Mouse (Mus musculus) CH12.LX (cell line): ENCODE results near the gene Mgat2.

Experiments used
- ETS1 ChIP-seq: conservative IDR thresholded peaks from 2 replicates; pipeline ENCODE4 v1.6.1; 2012; ENCODE audit warnings: low read depth, mild to moderate bottlenecking, inconsistent platforms, low read length, improper control_type of control experiment, moderate library complexity
- NRF1 ChIP-seq: IDR thresholded peaks from 2 replicates; pipeline ENCODE4 v1.6.1; 2014; ENCODE audit warnings: low read depth, mild to moderate bottlenecking, inconsistent platforms, low read length, improper control_type of control experiment, moderate library complexity
- POLR2A ChIP-seq: IDR thresholded peaks from 2 replicates; pipeline ENCODE4 v1.6.1; 2011; ENCODE audit warnings: low read depth, mild to moderate bottlenecking, improper control_type of control experiment, low read length
- RAD21 ChIP-seq: IDR thresholded peaks from 2 replicates; pipeline ENCODE4 v1.6.1; 2011; ENCODE audit warnings: low read depth, mild to moderate bottlenecking, low read length, improper control_type of control experiment, moderate library complexity
- USF1 ChIP-seq: IDR thresholded peaks from 2 replicates; pipeline ENCODE4 v1.6.1; 2014; ENCODE audit warnings: low read depth, mild to moderate bottlenecking, inconsistent platforms, low read length, improper control_type of control experiment
- ZKSCAN1 ChIP-seq: IDR thresholded peaks from 2 replicates; pipeline ENCODE4 v1.6.1; 2012; ENCODE audit warnings: low read depth, inconsistent platforms, low read length, improper control_type of control experiment, borderline replicate concordance

GRCm38 (mm10) chr12:69181800-69182199, 2.2 kb upstream of the Mgat2 start:
- 0 out of 2 replicates have a peak, but pooled peaks have one; percentile 7 for TF ChIP-seq POLR2A
- no peak for TF ChIP-seq ZKSCAN1
- TF ChIP-seq ETS1, result no peak
- no peak for TF ChIP-seq RAD21
- TF ChIP-seq NRF1, result no peak
- TF ChIP-seq USF1, result no peak
